Mouse (Mus musculus) G1E (cell line): Measurements from ENCODE around the gene Ctbp1. TPM values are rescaled to one million over a fixed set of nuclear protein-coding genes. Genes with fewer than 3 reads are reported as not detected.
A peak's percentile ranks its signal among the peaks of the same experiment; 100 is the strongest.

Experiments
- ATAC-seq: 2 replicates; pipeline ENCODE4 v1.8.0; 2016; ENCODE audit warnings: mild to moderate bottlenecking; ENCODE audit not compliant: insufficient number of reproducible peaks, poor library complexity, low FRiP score, severe bottlenecking; ENCODE audit errors: extremely low read depth
- DNase-seq: peaks from one replicate; pipeline ENCODE4 v3.0.0; 2012; ENCODE audit warnings: low spot score
- H3K27me3 ChIP-seq: 2 replicates; pipeline ENCODE4 v1.6.1; 2012; ENCODE audit warnings: mild to moderate bottlenecking, low read length, inconsistent platforms; ENCODE audit not compliant: insufficient read depth
- H3K36me3 ChIP-seq: replicated peaks from 2 replicates; pipeline ENCODE3; 2012; ENCODE audit warnings: mild to moderate bottlenecking, inconsistent platforms
- H3K4me1 ChIP-seq: 2 replicates; pipeline ENCODE4 v1.6.1; 2012; ENCODE audit warnings: low read depth, low read length, inconsistent platforms, mixed read lengths; ENCODE audit not compliant: insufficient read depth
- H3K4me3 ChIP-seq: 2 replicates; pipeline ENCODE4 v1.5.1; 2012; ENCODE audit warnings: low read depth, mild to moderate bottlenecking, inconsistent platforms, low read length, moderate library complexity, mixed read lengths
- H3K9me3 ChIP-seq: replicated peaks from 2 replicates; pipeline ENCODE4 v1.6.1; 2012; ENCODE audit warnings: inconsistent platforms
- CTCF ChIP-seq: IDR thresholded peaks from 2 replicates; pipeline ENCODE4 v1.5.1; 2012; ENCODE audit warnings: low read depth, low read length, inconsistent platforms, mixed read lengths
- GATA1 ChIP-seq: IDR thresholded peaks from 2 replicates; pipeline ENCODE4 v1.6.1; 2012; ENCODE audit warnings: borderline replicate concordance, low read length, inconsistent platforms, mixed read lengths
- GATA2 ChIP-seq: IDR thresholded peaks from 2 replicates; pipeline ENCODE4 v1.6.1; 2012; ENCODE audit warnings: low read depth, low read length, inconsistent platforms, borderline replicate concordance
- POLR2AphosphoS5 ChIP-seq: IDR thresholded peaks from 2 replicates; pipeline ENCODE4 v1.6.1; 2012; ENCODE audit warnings: low read depth, low read length, inconsistent platforms; ENCODE audit not compliant: insufficient replicate concordance
- TAL1 ChIP-seq: conservative IDR thresholded peaks from 2 replicates; pipeline ENCODE4 v1.6.1; 2012; ENCODE audit warnings: low read depth, low read length, inconsistent platforms, mixed read lengths
- polyA plus RNA-seq: library from polyadenylated mRNA; stranded (reverse); fragments of >175 nt; gene quantifications from 2 replicates; pipeline ENCODE4 v1.2.3, GENCODE M21; 2012
- total RNA-seq, 2 experiments: library from RNA; stranded (forward) in 1 of 2; stranded (reverse) in 1 of 2; fragments of 200-1000 nt in 1 of 2; fragments of >200 nt in 1 of 2; fragmentation: Nextera tagmentation in 1 of 2; gene quantifications; 2 replicates each; pipeline ENCODE4 v1.2.3; 2014 to 2017

Ctbp1 gene
- total and polyA plus RNA-seq, 3 experiments: 146 to 256 (median 164) TPM

GRCm38 (mm10) chr5:33274085-33274952 is 475 bp downstream of the Ctbp1 start:
- peak; percentile 51 for ATAC-seq

DNA sequence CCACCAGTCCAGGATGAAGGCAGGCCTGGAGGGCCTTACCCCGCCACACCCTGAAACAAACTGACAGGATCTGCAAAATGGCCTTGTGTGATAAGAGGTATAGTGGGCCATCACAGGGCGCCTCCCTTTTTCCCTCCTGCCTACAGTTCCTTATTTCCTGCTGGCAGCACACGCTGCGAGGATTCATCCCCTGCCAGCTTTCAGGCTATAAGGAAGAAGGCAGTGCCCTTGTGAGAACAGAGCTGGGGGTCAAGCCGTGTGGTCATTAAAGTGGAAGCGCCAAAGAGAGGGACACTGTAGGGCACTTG is 1.1 kb downstream of the Ctbp1 start:
- Histone ChIP-seq H3K36me3 (peaks cover 50% of the 10 kb centered on the region), H3K4me3 (peak overlapping the region; percentile 89), H3K9me3 (no peaks in the 10 kb centered on the region), H3K4me1 (peaks cover 56% of the 10 kb centered on the region), H3K27me3 (no peaks in the 10 kb centered on the region)
- peak; percentile 83 for DNase-seq
- peak; percentile 67 for ATAC-seq
- no peak for TF ChIP-seq GATA2

More at GRCm38 (mm10) chr5:33274085-33274952, 475 bp downstream of the Ctbp1 start:
- peak; percentile 92 for DNase-seq
- peaks cover 44% of the 10 kb centered on the region for H3K36me3 ChIP-seq
- H3K27me3 ChIP-seq: no peaks in the 10 kb centered on the region
- H3K9me3 ChIP-seq: no peaks in the 10 kb centered on the region
- peaks cover 56% of the 10 kb centered on the region for H3K4me1 ChIP-seq
- TF ChIP-seq TAL1 (no peak), GATA2 (no peak), POLR2AphosphoS5 (no peak), GATA1 (no peak), CTCF (no peak)
- peak overlapping the region; percentile 89 for H3K4me3 ChIP-seq

DNA sequence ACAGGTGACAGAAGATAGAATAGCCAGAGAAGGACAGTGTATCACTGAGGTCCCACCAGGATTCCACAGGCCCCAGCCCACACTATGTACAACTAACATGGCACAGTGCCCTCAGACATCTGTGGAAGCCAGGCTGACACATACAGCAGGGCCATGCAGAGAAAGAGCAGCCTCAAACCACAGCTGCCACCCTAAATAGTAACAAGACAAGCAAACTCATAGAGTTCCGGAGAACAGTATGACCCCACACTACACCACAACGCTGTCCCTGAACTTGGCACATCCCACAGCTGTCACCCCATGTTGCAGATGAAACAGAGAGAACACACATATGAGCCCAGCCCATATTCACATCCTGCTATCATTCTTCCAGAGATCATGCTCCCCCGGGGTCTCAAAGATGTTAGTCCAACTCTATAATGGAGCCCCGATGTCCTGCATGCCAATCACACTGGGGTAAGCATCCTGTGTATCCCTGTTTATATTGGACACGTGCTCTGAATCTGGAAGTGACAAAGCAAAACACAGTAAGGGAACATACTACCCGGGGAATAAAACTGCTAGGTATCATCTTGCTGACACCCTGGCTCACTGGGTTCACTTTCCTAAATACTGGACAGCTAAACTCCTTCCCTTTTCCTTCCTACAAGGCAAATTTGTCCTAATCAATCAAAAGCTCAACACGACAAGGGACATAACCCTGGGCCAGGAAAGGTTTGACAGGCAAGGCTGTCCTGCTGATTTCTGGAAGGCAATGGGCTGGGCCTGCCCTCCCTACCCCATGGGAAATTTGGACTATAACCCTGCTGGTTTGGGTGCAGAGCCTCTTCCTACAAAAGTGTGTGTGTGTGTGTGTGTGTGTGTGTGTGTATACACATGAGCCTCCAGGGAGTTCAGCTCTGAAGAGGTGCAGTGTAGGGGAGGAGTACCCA is 1.7 kb downstream of the Ctbp1 start:
- no peak for ATAC-seq
- Histone ChIP-seq H3K36me3 (peaks cover 56% of the 10 kb centered on the region), H3K4me3 (peak overlapping the region; percentile 89), H3K27me3 (no peaks in the 10 kb centered on the region), H3K9me3 (no peaks in the 10 kb centered on the region), H3K4me1 (peaks cover 58% of the 10 kb centered on the region)
- no peak for TF ChIP-seq TAL1
- TF ChIP-seq POLR2AphosphoS5: no peak
- no peak for TF ChIP-seq GATA2
- no peak for TF ChIP-seq CTCF
- TF ChIP-seq GATA1: no peak
- DNase-seq: no peak

DNA sequence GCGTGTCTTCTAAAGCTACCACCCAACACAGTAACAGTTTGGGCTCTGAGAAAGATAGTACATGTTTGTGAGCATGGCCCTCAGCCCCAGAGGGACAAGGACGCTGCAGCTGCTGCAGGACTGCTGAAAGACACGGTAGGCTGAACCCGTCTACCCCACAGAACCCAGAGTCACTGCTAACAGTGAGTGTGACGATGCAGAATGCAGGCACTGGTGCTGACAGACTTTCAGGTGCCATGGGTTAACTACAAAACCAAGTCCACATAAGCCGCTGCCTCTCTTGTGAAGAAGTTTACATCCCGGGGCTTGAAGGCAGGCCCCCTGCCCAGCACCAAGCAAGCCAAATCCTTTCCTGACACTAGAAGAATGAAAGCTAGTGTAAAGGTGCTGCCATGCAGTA is 2.6 kb downstream of the Ctbp1 start:
- Histone ChIP-seq H3K27me3 (no peaks in the 10 kb centered on the region), H3K36me3 (peaks cover 66% of the 10 kb centered on the region), H3K4me3 (peak overlapping the region; percentile 89; the same call in 1 of the 2 replicates), H3K4me1 (peaks cover 60% of the 10 kb centered on the region), H3K9me3 (no peaks in the 10 kb centered on the region)
- ATAC-seq (no peak), DNase-seq (no peak)
- TF ChIP-seq TAL1: no peak
- TF ChIP-seq POLR2AphosphoS5: no peak
- TF ChIP-seq CTCF: no peak
- TF ChIP-seq GATA1: no peak
- no peak for TF ChIP-seq GATA2

DNA sequence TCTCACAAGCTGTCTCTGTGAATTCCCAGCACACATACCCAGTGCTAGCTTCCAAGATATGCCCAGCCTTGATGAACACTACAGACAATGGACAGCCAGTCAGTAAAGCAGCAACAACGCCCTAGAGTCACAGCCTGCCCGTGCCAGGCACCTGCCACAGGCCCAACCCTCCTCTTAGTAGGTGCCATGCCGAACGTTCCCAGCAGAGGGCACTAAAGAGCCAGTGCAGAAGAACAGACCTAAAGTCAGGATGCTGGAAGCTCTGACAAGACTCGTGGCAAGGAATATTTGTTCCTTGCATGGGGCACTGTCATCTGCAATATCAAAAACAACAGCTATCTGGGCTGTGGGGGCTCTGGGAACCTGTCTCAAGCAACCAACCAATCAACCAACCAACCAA is 4.2 kb downstream of the Ctbp1 start:
- Histone ChIP-seq H3K9me3 (no peaks in the 10 kb centered on the region), H3K27me3 (no peaks in the 10 kb centered on the region), H3K4me3 (no peak overlapping the region), H3K36me3 (peaks cover 81% of the 10 kb centered on the region), H3K4me1 (peaks cover 51% of the 10 kb centered on the region)
- TF ChIP-seq CTCF: peak; percentile 99
- TF ChIP-seq GATA2: no peak
- TF ChIP-seq TAL1: no peak
- TF ChIP-seq GATA1: no peak
- no peak for TF ChIP-seq POLR2AphosphoS5
- DNase-seq (peak; percentile 70), ATAC-seq (no peak)

- ATAC-seq: no peak
Measured at GRCm38 (mm10) chr5:33254416-33254815, 20.4 kb downstream of the Ctbp1 start.

More at GRCm38 (mm10) chr5:33254416-33254815, 20.4 kb downstream of the Ctbp1 start:
- Histone ChIP-seq H3K36me3 (peaks cover 100% of the 10 kb centered on the region), H3K4me3 (no peak overlapping the region), H3K27me3 (no peaks in the 10 kb centered on the region), H3K4me1 (peaks cover 3% of the 10 kb centered on the region; the same call in 1 of the 2 replicates), H3K9me3 (no peaks in the 10 kb centered on the region)
- TF ChIP-seq TAL1: no peak
- no peak for TF ChIP-seq GATA1
- TF ChIP-seq GATA2: no peak
- no peak for TF ChIP-seq POLR2AphosphoS5
- TF ChIP-seq CTCF: no peak
- no peak for DNase-seq
